Mouse (Mus musculus) forelimb bud, embryonic 11.5 days (tissue): Measurements from ENCODE around the gene Sun3.

Experiments used
- DNase-seq: peaks from one replicate; pipeline ENCODE4 v3.0.0-alpha.2; 2012; ENCODE audit warnings: low read depth, low spot score

Sun3 gene

GRCm38 (mm10) chr11:8983237-8983861 lies 65.4 kb downstream of the Sun3 start:
- DNase-seq, result peak; percentile 74

- no peak for DNase-seq
These were observed 70.6 kb downstream of the Sun3 start for GRCm38 (mm10) chr11:8978154-8978553.

DNA sequence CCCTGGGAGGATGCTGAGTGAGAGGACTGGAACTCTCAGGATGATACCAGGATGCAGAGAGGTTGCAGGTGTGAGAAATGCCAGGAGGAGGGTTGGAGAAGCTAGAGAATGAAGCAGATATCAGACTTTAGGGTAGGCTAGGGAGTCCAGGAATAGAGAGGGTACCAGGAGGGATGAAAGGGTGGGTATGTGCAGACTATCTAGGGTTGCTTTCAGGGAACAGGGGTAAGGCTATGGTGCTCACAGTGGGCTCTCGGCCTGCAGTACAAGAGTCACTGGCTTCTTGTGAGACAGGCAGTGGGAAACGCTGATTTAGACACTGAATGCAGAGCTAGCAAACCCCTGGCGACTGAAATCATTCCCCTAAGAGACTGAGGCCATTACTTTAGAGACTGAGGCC lies 75.6 kb downstream of the Sun3 start, which contains the start of gene Pkd1l1:
Gene Pkd1l1, minus strand, starts transcription at position 101 of the 400 bp plus-strand sequence.
- no peak for DNase-seq

DNA sequence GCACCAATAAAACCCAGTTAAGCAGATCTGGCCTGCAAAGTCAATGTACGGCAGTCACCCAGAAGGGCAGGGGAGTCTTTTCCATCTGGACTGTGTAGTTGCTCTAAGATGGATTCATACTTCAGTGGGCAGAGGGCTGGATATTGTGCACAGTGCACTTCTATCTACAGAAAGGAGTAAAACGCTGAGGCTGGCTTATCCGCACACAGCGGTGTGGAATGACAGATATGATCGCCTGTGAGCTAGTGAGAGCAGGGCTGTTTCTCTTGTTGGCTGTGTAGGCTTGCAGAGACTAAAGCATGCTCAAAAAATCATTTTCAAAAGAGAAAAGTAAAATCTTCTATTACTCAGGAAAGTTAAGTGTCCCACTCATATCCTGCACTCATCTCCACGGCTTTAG lies 76.7 kb downstream of the Sun3 start:
- no peak for DNase-seq

- DNase-seq, result no peak
These were observed 78.3 kb downstream of the Sun3 start for GRCm38 (mm10) chr11:8970509-8970908.

DNA sequence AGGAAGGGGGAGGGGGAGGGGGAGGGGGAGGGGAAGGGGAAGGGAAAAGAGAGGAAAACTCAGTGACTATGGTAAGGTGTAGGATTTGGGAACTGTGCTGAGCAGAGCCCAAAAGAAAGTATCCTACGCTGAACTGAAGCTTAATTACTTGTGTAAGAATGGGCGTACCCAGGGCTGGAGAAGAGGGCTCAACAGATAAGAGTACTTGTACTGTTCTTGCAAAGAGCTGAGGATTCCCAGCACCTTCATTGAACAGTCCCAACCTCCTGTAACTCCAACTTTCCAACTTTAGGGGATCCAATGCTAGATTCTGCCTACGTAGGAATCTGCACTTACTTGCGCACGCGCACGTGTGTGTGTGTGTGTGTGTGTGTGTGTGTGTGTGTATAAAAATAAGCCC lies 80.7 kb downstream of the Sun3 start:
- no peak for DNase-seq
